Mouse (Mus musculus) Patski (cell line): ENCODE results near the gene Wdr18. TPM values are rescaled to one million over a fixed set of nuclear protein-coding genes. Genes with fewer than 3 reads are reported as not detected.

Experiments
- ATAC-seq: fragments of 100-300 bp; one replicate; pipeline ENCODE4 v1.8.0; 2021
- CTCF ChIA-PET: fragments of 350-600 bp; sonication (Branson Sonifier 250); formaldehyde crosslinking; loops from one replicate; lab custom pipeline; 2022; ENCODE audit warnings: inconsistent platforms; lab: Charles Lee
- POLR2A ChIA-PET: fragments of 350-600 bp; sonication (Branson Sonifier 250); formaldehyde crosslinking; loops from one replicate; lab custom pipeline; 2022; ENCODE audit warnings: antibody characterized with exemption, inconsistent platforms; lab: Charles Lee
- DNase-seq: peaks from one replicate; pipeline ENCODE4 v3.0.0-alpha.2; 2011; ENCODE audit warnings: low read depth, low spot score
- H3K27me3 ChIP-seq: fragments of 371-371 bp; one replicate; pipeline ENCODE4 v1.5.1; 2021
- CTCF ChIP-seq: fragments of 100-300 bp; IDR thresholded peaks from one replicate; pipeline ENCODE4 v1.5.1; 2021
- in situ Hi-C: fragments of 300-500 bp; cut with MboI; formaldehyde crosslinking; loops from 3 replicates; pipeline ENCODE4 v1.11.1; 2018; ENCODE audit warnings: low pct_unique_long_range_greater_than_20kb, mixed read lengths
- polyA plus RNA-seq: library from polyadenylated mRNA; unstranded; gene quantifications from one replicate; pipeline ENCODE4 v1.2.3, GENCODE M21; 2021

Gene Wdr18
- polyA plus RNA-seq, 1 experiment from 2014 or later = 45.4 TPM

DNA sequence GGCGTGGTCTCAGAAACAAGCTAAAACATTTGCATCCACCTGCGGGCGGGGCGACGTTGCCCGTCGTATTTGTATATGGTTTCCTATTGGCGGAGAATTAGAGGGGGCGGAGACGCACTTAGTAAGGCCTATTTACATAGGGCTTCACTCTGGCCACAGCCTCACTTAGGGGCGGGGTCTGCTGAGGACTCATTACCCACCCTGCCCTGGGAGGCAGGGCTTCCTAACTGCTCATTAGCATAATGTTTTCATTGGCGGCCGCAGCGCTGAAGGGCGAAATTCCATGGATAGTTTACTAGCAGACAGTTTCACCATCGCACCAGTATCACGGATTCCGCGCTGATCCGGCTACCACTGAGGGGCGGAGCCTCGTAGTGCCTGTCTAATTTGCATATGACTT, 24.9 kb downstream of the Wdr18 start:
- DNase-seq = peak; percentile 97
- H3K27me3 ChIP-seq = no peaks in the 10 kb centered on the region
- TF ChIP-seq CTCF = no peak
- in situ Hi-C loops = loop anchor here (5.0 to 10.0 kb wide), 4 partner anchors 87 to 270 kb away; partner anchors contain the start of gene Cbarp
- CTCF ChIA-PET = interaction anchor here (1.0 to 3.9 kb wide), 20 partner anchors 8 to 181 kb away, joined by 3 to 46 read pairs (median 4); partner anchors contain the start of genes Cbarp, Cirbp, Med16 and Wdr18
- peak; percentile 86 for ATAC-seq
- POLR2A ChIA-PET = interaction anchor here (0.5 to 1.6 kb wide), 14 partner anchors 9 to 156 kb away, joined by 3 to 11 read pairs (median 3); partner anchors contain the start of genes Polr2e and Sbno2

DNA sequence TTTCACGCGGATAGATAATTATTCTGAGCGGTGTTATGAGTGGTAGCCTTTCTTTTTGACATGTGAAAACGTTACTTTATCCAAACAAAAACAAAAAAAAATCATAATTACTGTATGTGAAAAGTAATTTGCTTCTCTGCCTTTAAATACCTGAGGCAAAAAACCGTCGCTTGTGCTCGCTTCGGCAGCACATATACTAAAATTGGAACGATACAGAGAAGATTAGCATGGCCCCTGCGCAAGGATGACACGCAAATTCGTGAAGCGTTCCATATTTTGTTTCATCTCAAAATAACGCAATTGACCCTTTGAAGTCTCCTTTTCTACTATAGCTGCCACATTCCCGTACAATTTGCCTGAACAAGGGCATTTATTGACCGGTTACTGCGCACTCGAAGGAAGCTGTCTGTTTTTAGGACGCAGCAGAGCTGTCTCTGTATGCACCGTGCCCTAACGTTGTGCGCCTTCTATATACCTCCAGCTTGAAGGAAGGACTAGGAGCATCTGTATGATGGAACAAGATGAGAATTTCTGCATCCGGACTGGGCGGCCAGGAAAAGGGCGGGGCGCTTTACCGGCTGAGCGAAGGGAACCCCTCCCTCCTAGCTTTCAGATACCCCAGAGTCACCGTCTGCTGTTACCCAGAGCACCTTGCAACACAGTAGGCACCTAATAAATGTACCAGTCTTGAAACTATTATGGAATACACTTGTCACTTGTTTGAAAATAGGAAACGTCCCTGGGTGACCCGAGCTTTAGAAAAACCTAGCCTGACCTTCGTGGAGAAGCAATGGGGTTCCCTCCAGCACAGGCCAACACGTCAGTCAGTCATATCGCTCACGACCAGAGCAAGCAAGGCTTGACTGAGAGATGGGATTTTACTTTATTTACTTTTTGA, 25.6 kb downstream of the Wdr18 start:
- H3K27me3 ChIP-seq = no peaks in the 10 kb centered on the region
- TF ChIP-seq CTCF = no peak
- CTCF ChIA-PET = interaction anchor here (1.0 to 3.9 kb wide), 18 partner anchors 11 to 180 kb away, joined by 3 to 46 read pairs (median 4); partner anchors contain the start of genes Cbarp, Cirbp, Med16 and Wdr18
- no peak for ATAC-seq
- DNase-seq = no peak
- POLR2A ChIA-PET = interaction anchor here (0.5 to 1.6 kb wide), 14 partner anchors 9 to 179 kb away, joined by 3 to 6 read pairs (median 3); partner anchors contain the start of genes Cbarp and Sbno2
- in situ Hi-C loops = loop anchor here (5.0 to 10.0 kb wide), 4 partner anchors 87 to 269 kb away; partner anchors contain the start of gene Cbarp

DNA sequence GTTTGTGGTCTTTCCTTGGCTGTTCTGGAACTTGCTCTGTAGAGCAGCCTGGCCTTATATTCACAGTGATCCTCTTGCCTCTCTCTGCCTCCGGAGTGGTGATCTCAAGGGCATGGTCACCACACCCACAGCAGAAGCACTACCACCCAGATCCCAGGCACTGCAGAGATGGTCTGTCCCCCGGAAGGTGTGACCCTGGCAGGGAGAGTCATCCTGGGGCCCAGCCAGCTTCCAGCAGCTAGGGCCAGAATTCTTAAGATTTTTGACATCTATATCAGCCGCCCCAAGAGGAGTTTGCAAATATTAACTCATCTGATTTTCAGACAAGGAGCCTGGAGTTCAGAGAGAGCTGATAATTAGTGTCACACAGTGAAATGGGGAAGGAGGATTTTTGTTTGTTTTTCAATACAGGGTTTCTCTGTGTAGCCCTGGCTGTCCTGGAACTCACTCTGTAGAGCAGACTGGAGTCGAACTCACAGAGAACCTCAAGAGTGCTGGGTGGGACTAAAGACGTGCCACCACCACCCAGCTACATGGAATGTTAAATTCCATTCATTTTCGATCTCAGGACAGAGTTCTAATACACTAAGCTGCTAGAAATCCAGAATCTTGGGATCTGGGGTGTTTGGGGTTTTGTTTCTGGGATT, 26.4 kb downstream of the Wdr18 start:
- no peak for TF ChIP-seq CTCF
- no peaks in the 10 kb centered on the region for H3K27me3 ChIP-seq
- in situ Hi-C loops = loop anchor here (5.0 to 10.0 kb wide), 4 partner anchors 86 to 268 kb away; partner anchors contain the start of gene Cbarp
- DNase-seq = no peak
- ChIA-PET POLR2A (interaction anchor here (0.5 to 1.6 kb wide), 12 partner anchors 8 to 179 kb away, joined by 3 to 6 read pairs (median 4); partner anchors contain the start of gene Cbarp), CTCF (interaction anchor here (0.9 to 3.9 kb wide), 11 partner anchors 27 to 180 kb away, joined by 3 to 46 read pairs (median 3); partner anchors contain the start of genes Cbarp, Cirbp and Wdr18)
- no peak for ATAC-seq

DNA sequence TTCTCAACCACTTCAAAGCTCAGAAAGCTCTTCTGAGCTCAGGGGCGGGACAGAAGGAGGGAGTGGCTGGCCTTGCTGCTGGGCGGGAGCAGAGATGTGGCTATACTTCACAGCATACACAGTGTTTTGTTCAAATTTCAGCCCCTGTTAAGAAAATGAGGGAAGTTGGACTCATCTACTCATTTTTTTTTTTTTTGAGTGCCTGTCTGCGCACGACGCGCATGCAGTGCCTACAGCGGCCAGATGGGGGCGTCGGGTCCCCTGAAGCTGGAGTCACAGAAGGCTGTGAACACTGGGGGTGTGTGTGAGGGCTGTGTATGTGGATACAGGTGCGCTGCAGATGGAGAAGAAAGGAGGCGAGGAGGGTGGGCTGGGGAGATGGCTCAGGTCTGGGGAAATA, 27.0 kb downstream of the Wdr18 start:
- CTCF ChIA-PET = interaction anchor here (0.9 to 3.9 kb wide), 11 partner anchors 44 to 179 kb away, joined by 3 to 46 read pairs (median 3); partner anchors contain the start of genes Cbarp and Cirbp
- DNase-seq (no peak), ATAC-seq (no peak)
- in situ Hi-C loops = loop anchor here (5.0 to 10.0 kb wide), 4 partner anchors 85 to 268 kb away; partner anchors contain the start of gene Cbarp
- TF ChIP-seq CTCF = no peak
- no peaks in the 10 kb centered on the region for H3K27me3 ChIP-seq
- POLR2A ChIA-PET = interaction anchor here (0.5 to 1.6 kb wide), 8 partner anchors 65 to 171 kb away, joined by 3 to 6 read pairs (median 4); partner anchors contain the start of gene Cbarp

DNA sequence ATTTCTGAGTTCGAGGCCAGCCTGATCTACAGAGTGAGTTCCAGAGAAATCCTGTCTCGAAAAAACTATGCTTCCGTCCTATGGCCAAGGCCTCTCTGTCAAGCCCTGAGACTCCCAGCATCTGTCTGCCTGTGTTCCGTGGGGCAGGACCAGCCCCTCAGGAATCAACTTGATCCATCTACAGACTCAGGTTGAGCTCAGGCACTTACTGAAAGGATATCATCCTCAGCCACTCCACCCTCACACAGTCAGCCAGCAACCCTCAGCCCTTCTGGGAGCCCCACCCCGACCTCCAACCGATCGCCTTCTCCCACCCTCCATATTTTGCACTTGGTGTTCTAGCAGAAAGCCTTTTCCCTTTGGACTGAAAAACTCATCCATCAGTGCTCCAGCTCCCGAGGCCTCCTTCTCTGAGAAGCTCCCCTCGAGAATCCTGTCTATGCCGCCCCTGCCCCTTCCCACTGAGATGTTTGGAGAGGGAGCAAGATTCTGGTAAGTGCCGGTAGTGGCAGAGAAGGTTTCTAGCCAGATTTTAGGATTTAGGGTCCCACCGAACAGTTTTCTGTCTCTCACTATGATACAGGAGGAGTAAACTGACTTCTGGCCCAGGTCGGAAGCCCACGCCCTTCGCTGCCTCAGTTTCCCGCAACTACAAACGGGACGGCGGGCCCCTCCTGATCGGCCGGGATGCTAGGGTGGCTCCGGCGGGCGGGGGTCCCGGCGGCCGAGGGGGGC, 28.0 kb downstream of the Wdr18 start:
- no peak for TF ChIP-seq CTCF
- in situ Hi-C loops = loop anchor here (5.0 to 10.0 kb wide), 4 partner anchors 84 to 267 kb away; partner anchors contain the start of gene Cbarp
- no peaks in the 10 kb centered on the region for H3K27me3 ChIP-seq
- CTCF ChIA-PET = interaction anchor here (1.1 to 3.9 kb wide), 6 partner anchors 43 to 177 kb away, joined by 3 to 46 read pairs (median 4); partner anchors contain the start of gene Cbarp
- POLR2A ChIA-PET = interaction anchor here (0.8 to 2.0 kb wide), 7 partner anchors 66 to 167 kb away, joined by 3 to 5 read pairs (median 4); no protein-coding TSS in a partner anchor
- ATAC-seq (no peak), DNase-seq (no peak)

DNA sequence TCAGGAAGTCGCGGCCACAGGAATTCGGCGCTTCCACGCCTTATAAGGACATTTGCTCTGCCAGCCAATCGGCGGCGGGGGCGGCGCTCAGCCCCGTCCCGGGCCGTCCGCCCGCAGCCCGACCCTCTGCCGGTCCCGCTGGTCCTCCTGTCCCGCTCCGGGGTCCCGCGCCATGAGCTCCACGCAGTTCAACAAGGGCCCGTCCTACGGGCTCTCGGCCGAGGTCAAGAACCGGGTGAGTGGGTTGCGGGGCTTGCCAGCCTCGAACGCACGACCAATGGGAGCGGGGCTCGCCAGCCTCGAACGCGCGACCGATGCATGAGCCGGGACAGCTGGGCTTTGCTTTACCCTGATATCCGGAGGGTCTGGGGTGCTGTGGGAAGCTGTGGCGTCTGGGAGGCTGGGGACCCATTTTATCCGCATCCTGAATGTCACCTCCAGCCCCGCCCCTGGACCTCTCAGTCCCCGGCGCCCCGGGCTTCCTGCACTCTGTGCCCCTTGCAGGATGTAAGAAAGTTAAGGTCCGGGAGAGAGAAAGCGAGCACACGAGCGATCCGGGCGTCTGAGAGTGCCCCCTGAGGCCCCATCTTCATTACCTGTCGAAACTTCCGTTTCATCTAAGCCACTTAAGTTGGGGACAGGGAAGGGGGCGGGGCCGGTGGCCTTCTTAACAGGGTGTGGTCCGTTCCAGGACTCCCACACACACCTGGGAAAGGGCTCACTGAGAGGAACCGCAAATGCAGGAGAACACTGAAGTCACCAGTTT, 28.7 kb downstream of the Wdr18 start, which contains the start of gene Cnn2:
Cnn2 (plus strand) TSS at position 79 of the 766 bp plus-strand sequence.
- DNase-seq (no peak), ATAC-seq (no peak)
- CTCF ChIA-PET = interaction anchor here (1.1 to 2.1 kb wide), 2 partner anchors 152 to 176 kb away, joined by 4 to 7 read pairs; partner anchors contain the start of gene Cbarp
- no peaks in the 10 kb centered on the region for H3K27me3 ChIP-seq
- no peak for TF ChIP-seq CTCF
- in situ Hi-C loops = loop anchor here (5.0 to 10.0 kb wide), 4 partner anchors 84 to 266 kb away; partner anchors contain the start of gene Cbarp
- POLR2A ChIA-PET = interaction anchor here (0.8 to 2.0 kb wide), 5 partner anchors 65 to 164 kb away, joined by 3 to 5 read pairs (median 3); no protein-coding TSS in a partner anchor

DNA sequence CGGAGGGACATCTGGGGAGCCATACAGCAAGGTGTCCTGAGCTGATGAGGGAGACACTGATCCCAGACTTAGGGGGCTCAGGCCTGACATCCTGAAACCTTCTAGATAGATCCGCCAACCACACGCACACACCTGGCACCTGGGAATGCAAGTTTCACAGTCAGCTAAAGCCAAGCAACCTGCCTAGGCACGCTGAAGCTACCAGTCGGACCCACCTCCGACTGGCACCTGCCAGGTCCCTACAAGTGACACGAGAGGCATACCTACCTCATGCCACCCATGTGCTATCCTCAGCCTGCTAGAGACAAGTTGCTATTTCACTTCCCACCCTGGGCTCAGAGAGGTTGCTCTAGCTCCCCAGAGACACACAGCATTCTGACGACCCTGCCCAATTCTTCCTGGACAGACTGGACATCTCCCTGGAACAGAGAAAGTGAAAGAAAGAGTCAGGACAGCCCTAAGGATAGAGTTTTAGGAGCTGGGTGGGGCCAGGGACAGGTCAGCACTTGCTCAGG, 29.4 kb downstream of the Wdr18 start:
- CTCF ChIA-PET = interaction anchor here (0.7 to 2.1 kb wide), 5 partner anchors 18 to 257 kb away, joined by 3 to 7 read pairs (median 4); partner anchors contain the start of gene Cbarp
- TF ChIP-seq CTCF = no peak
- DNase-seq (no peak), ATAC-seq (no peak)
- POLR2A ChIA-PET = interaction anchor here (0.6 to 2.0 kb wide), 5 partner anchors 42 to 117 kb away, joined by 3 to 6 read pairs (median 4); no protein-coding TSS in a partner anchor
- in situ Hi-C loops = loop anchor here (5.0 to 10.0 kb wide), 4 partner anchors 83 to 265 kb away; partner anchors contain the start of gene Cbarp
- H3K27me3 ChIP-seq = no peaks in the 10 kb centered on the region

DNA sequence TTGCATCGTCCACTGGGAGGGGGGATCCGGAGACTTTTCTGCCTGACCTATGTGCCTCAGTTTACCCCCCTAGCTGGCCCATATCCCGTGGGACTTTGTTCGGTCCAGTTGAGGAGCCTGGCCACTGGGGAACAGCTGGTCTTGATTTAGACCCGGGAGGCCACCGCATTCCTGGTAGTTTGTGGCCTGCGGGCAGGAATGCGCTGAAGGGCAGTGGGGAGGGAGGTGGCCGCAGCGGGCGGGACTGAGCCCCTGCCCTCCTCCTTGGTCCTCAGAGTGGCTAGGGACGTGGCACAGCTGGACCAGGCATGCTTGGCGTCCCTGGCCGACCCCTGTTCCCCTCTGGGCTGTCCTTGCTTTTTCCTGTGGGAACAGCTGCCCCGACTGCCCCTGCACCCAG, 29.9 kb downstream of the Wdr18 start:
- no peaks in the 10 kb centered on the region for H3K27me3 ChIP-seq
- no peak for TF ChIP-seq CTCF
- ChIA-PET CTCF (interaction anchor here (0.7 to 2.1 kb wide), 5 partner anchors 18 to 256 kb away, joined by 3 to 7 read pairs (median 4); partner anchors contain the start of gene Cbarp), POLR2A (interaction anchor here (0.6 to 1.2 kb wide), 4 partner anchors 38 to 116 kb away, joined by 3 to 6 read pairs (median 3); no protein-coding TSS in a partner anchor)
- in situ Hi-C loops = loop anchor here (5.0 to 10.0 kb wide), 4 partner anchors 82 to 265 kb away; partner anchors contain the start of gene Cbarp
- DNase-seq = no peak
- peak; percentile 18 for ATAC-seq
